Mouse (Mus musculus) frontal cortex, adult (tissue): ENCODE measurements at regions not wholly inside any gene's neighbourhood (a gene's known extent, or its start where the extent isn't known, plus 50 kb on each side); places are given as distances from the start of the nearest gene placed in this dataset.

Experiments
- ATAC-seq: cut with Nextera tagmentation; 2 replicates; pipeline ENCODE4 v1.9.2; 2017; ENCODE audit warnings: mild to moderate bottlenecking, moderate library complexity, mixed read lengths; ENCODE audit not compliant: low TSS enrichment

DNA sequence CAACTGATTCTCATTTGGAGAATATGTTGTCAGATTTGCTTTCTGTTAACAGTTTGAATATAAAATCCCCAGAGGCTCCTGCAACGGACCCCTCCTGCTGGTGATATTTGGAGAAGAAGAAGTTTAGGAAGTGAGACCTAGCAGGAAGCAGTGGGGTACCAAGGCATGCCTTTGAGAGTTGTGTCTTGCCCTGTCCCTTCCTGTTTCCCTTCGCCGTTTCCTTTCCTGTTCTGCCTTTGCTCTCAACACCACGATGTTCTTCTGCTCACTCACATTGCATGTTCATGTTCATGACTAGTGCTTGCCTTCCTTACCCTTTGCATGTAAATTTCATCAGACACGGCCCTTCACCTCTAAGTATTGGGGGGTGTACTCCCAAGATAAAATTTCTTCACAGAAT is 254.0 kb downstream of the Tle4 start:
- ATAC-seq, result no peak

- no peak for ATAC-seq
Observed at GRCm38 (mm10) chr19:14344467-14344866, 253.4 kb downstream of the Tle4 start.

DNA sequence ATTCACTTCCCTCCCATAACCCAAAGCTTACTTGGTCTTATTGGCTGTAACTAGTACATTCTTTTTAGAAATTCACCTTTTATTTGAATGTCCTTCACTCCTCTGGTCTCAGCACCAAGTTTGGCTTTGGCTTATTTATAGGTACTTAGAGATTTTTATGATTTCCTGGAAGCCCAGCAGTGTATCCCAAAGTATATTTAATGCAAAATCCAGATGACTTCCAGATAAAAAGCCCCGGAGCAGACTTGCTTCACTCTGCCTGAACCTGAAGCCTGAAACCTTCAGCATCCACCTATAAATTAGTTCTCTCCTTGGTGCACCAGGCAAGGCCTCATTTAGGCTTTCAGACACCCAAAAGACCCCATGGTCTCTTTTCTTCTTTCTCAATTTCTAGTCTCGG is 250.8 kb downstream of the Tle4 start:
- ATAC-seq, result no peak

GRCm38 (mm10) chr19:14347429-14347828 is 250.4 kb downstream of the Tle4 start:
- ATAC-seq, result no peak

DNA sequence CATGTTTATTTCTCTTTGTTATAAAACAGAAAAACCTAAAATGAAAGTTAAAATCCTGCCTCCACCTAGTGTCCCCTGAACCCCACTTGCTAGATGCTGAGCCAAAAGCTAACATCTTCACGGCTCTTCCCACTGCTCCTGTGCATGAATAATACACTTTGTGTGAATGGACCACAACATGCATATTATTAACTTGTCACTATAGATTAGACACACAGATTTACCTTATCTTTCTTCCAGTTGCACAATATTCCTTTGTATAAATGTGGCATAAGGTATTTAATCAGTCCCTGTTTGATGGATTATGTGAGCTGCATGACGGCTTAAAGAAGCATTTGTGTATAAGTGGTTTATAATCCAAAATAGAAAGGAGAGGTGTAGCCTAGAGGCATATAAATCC is 248.1 kb downstream of the Tle4 start:
- no peak for ATAC-seq

DNA sequence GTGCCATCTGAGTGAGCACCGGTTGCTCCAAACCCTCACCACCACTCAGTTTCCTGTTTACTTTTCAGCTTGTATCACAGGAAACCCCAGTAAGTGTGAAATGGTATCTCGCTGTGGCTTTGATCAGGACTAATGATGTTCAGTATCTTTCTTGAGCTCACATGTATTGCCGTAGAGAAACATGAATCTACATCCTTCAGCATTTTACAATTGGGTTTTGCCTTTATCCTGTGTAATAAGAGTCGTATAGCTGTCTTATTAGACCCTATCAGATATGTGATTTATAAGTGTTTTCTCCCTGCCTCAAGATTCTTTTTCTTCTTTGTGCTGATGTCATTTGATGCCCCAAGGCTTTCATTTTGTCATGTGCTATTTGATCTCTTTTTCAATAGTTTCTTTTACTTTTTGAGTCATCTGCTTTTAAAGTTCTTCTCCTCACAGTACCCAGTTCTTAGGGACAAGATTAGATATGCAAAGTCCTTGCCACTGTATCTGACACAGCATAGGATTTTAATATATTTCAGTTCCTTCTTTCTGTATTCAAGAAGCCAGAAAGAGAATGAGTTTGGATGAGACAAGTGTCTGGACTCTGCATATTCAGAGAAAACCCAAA is 246.0 kb downstream of the Tle4 start:
- no peak for ATAC-seq

GRCm38 (mm10) chr19:14352551-14352950 is 245.3 kb downstream of the Tle4 start:
- ATAC-seq, result no peak

GRCm38 (mm10) chr19:14353151-14353550 is 244.7 kb downstream of the Tle4 start:
- ATAC-seq, result peak; percentile 64; the same call in 1 of the 2 replicates

- peak; percentile 81 for ATAC-seq
Observed at GRCm38 (mm10) chr19:14355128-14355527, 242.7 kb downstream of the Tle4 start.

GRCm38 (mm10) chr19:14355946-14356345 is 241.9 kb downstream of the Tle4 start:
- ATAC-seq, result no peak

DNA sequence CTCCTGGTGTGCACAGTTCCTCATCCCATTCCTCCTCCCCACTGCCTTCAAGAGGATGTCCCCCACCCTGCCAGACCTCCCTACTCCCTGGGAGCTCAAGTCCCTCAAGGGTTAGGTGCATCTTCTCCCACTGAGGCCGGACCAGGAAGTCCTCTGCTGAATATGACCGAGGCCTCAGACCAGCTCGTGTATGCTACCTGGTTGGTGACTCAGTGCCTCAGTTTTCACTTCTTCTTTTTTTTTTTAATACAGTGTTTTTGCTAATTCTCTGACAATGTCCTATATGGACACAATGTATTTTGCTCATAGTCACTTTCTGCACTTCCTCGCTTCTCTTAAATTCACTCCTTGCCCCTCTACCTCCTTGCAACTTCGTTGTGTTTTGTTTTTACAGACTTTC is 237.2 kb downstream of the Tle4 start:
- no peak for ATAC-seq

GRCm38 (mm10) chr19:14369098-14369604 is 228.7 kb downstream of the Tle4 start:
- no peak for ATAC-seq

DNA sequence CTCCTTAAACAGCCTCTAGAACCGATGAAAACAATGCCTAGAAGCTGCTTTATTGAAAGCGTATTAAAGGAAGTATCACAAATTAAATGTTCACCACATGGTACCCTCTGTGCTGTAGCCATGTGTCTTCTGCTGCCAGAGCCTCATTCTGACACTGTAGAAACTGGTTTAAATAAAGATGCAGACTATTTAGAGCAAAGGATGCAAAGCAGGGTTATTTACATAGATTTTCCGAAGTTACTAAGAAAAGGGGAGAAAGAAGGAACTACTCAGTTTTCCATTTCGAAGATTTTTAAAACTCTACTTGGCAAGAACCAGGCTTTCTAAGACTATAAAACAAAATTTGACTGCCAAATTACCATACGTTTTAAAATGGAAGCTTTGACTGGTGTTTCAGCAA is 226.5 kb downstream of the Tle4 start:
- peak; percentile 78 for ATAC-seq

DNA sequence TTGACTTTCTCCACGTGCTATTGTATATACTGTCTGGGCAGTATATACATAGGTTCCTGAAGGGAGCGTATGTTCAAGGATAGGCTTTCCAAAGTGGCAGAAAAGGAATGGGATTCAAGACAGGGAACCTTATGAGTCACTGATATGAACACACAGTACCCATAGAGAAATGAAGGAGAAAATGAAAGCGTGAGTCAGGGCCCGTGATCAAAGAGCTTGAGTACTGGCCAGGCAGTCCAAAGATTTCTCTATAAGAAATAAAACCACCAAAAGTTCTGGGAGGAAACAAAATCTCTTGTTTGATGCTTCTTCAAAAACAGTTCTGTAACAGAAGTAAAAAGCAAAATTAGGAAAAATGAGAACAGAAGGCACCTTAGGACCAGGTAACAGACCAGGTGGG is 223.9 kb downstream of the Tle4 start:
- no peak for ATAC-seq

GRCm38 (mm10) chr19:14380898-14381297 is 217.0 kb downstream of the Tle4 start:
- ATAC-seq, result no peak

- ATAC-seq, result no peak
Observed at GRCm38 (mm10) chr19:14387796-14388195, 210.1 kb downstream of the Tle4 start.

DNA sequence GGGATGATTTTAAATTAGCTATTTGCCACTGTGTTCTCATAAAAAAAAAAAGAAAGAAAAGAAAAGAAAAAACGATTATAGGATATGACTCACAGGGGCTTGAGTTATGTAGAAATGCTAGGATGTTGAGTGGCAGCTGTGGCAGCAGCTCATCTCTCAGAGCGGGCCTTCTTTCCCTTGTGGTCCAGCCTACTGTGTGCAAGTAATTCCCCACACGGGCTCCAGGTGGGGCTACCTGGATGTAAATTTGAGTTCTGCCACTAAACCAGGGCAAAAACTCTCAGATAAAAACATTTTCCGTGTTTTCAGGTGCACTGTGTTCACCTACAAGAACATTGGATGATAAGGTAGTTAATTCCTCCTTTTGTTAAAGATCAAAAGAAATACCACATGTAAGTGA is 209.3 kb downstream of the Tle4 start:
- no peak for ATAC-seq

DNA sequence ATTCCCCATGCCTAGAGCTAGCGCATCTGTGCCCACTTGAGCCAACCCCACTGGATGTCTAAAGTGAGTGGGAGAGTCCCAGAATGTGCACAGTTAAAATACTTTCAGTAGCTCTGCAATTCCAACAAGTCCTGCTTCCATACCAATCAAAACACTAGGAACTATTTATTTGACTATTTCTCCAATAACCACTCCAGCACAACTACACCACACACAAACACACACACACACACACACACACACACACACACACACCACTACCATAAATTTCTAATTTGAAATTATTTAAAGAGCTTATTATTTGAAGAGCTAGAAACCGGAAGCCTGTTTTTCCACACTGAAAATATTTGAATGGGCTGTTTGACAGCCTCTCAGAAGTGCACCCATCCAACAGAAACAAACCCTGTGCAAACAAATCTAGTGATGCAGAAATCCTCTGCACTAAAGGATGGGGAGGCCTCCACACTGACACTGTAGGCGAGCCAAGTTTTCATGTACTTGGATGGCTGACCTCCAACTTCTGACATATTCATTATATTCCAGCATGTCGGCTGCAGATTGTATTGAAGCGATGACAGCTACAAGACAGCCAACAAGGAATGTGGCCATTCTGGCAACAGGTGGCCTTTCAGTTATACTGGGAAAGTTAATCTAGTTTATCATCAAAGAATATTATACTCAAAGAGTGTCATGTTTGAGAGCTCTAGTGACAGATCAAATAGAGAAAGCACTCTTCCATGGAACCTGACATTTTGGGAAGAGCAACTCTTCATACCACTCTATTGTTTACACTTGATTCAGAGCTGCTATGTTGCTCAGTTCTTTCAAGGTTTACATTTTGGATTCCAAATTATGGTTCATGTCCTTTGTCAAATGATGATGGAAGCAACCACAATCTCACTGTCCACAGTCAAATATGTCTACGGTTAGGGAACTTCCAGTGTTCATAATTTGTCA is 207.7 kb downstream of the Tle4 start:
- ATAC-seq, result no peak

GRCm38 (mm10) chr19:14390914-14391313 is 206.9 kb downstream of the Tle4 start:
- ATAC-seq, result no peak
